Mouse (Mus musculus) right cerebral cortex, postnatal 25 days (tissue): ENCODE results near the gene Tns1.

Source experiments
- DNase-seq: peaks from one replicate; pipeline ENCODE4 v3.0.0; 2022

The Tns1 gene

GRCm38 (mm10) chr1:74058309-74058708 lies 65.9 kb downstream of the Tns1 start:
- DNase-seq = no peak

- no peak for DNase-seq
These were observed 66.7 kb downstream of the Tns1 start for GRCm38 (mm10) chr1:74057501-74057900.

GRCm38 (mm10) chr1:74055552-74055951 lies 68.7 kb downstream of the Tns1 start:
- DNase-seq = no peak

- DNase-seq = no peak
These were observed 69.8 kb downstream of the Tns1 start for GRCm38 (mm10) chr1:74054471-74054870.

- DNase-seq = no peak
These were observed 70.2 kb downstream of the Tns1 start for GRCm38 (mm10) chr1:74054007-74054406.

GRCm38 (mm10) chr1:74053068-74053467 lies 71.2 kb downstream of the Tns1 start:
- DNase-seq = no peak

GRCm38 (mm10) chr1:74051349-74051748 lies 72.9 kb downstream of the Tns1 start:
- DNase-seq = no peak

- DNase-seq = no peak
These were observed 74.8 kb downstream of the Tns1 start for GRCm38 (mm10) chr1:74049430-74049829.

GRCm38 (mm10) chr1:74047722-74048121 lies 76.5 kb downstream of the Tns1 start:
- DNase-seq = no peak

GRCm38 (mm10) chr1:74047311-74047710 lies 76.9 kb downstream of the Tns1 start:
- DNase-seq = no peak

- DNase-seq = no peak
These were observed 79.2 kb downstream of the Tns1 start for GRCm38 (mm10) chr1:74045034-74045433.

GRCm38 (mm10) chr1:74044421-74044820 lies 79.8 kb downstream of the Tns1 start:
- DNase-seq = no peak

- DNase-seq = no peak
These were observed 80.6 kb downstream of the Tns1 start for GRCm38 (mm10) chr1:74043584-74044105.

- no peak for DNase-seq
These were observed 81.4 kb downstream of the Tns1 start for GRCm38 (mm10) chr1:74042711-74043467.

- no peak for DNase-seq
These were observed 82.6 kb downstream of the Tns1 start for GRCm38 (mm10) chr1:74041692-74042091.

- no peak for DNase-seq
These were observed 83.1 kb downstream of the Tns1 start for GRCm38 (mm10) chr1:74041178-74041577.

GRCm38 (mm10) chr1:74036560-74037390 lies 87.5 kb downstream of the Tns1 start:
- DNase-seq = no peak

GRCm38 (mm10) chr1:74035912-74036489 lies 88.2 kb downstream of the Tns1 start:
- DNase-seq = no peak

- DNase-seq = no peak
These were observed 88.8 kb downstream of the Tns1 start for GRCm38 (mm10) chr1:74035487-74035886.

GRCm38 (mm10) chr1:74034736-74035135 lies 89.5 kb downstream of the Tns1 start:
- DNase-seq = no peak

- DNase-seq = no peak
These were observed 90.0 kb downstream of the Tns1 start for GRCm38 (mm10) chr1:74034211-74034610.

- DNase-seq = no peak
These were observed 90.8 kb downstream of the Tns1 start for GRCm38 (mm10) chr1:74033407-74033806.

GRCm38 (mm10) chr1:74032966-74033365 lies 91.3 kb downstream of the Tns1 start:
- DNase-seq = no peak
